Mouse (Mus musculus) midbrain, postnatal 0 days (tissue): ENCODE results near the gene 9530068E07Rik. TPM values are rescaled to one million over a fixed set of nuclear protein-coding genes. Genes with fewer than 3 reads are reported as not detected.

Experiments used
- ATAC-seq: fragments of 200-750 bp; cut with Nextera tagmentation; 2 replicates; pipeline ENCODE4 v1.8.0; 2017; ENCODE audit warnings: moderate number of reproducible peaks, mild to moderate bottlenecking, moderate TSS enrichment, moderate library complexity; ENCODE audit not compliant: low FRiP score
- DNase-seq: peaks from one replicate; pipeline ENCODE4 v3.0.0-alpha.2; 2015; ENCODE audit warnings: low spot score
- H3K27ac ChIP-seq: fragments of 300-500 bp; sonication (generic); 2 replicates; pipeline ENCODE4 v1.5.1; 2014; ENCODE audit warnings: low read depth, mild to moderate bottlenecking, low read length, mixed read lengths
- H3K27me3 ChIP-seq: fragments of 300-500 bp; sonication (generic); 2 replicates; pipeline ENCODE4 v1.6.1; 2014; ENCODE audit warnings: low read length, control low read depth, mixed read lengths; ENCODE audit not compliant: insufficient read depth
- H3K36me3 ChIP-seq: fragments of 300-500 bp; sonication (generic); 2 replicates; pipeline ENCODE4 v1.6.1; 2014; ENCODE audit warnings: low read length, control low read depth, mixed read lengths; ENCODE audit not compliant: insufficient read depth
- H3K4me1 ChIP-seq: fragments of 300-500 bp; sonication (generic); 2 replicates; pipeline ENCODE4 v1.6.1; 2014; ENCODE audit warnings: mild to moderate bottlenecking, control low read depth, antibody characterized with exemption, low read length, mixed read lengths; ENCODE audit not compliant: insufficient read depth
- H3K4me2 ChIP-seq: fragments of 300-500 bp; sonication (generic); 2 replicates; pipeline ENCODE4 v1.6.1; 2014; ENCODE audit warnings: low read depth, mild to moderate bottlenecking, low read length, mixed read lengths; ENCODE audit not compliant: poor library complexity, severe bottlenecking
- H3K4me3 ChIP-seq: fragments of 300-500 bp; sonication (generic); 2 replicates; pipeline ENCODE4 v1.5.1; 2014; ENCODE audit warnings: low read depth, mild to moderate bottlenecking, low read length, moderate library complexity
- H3K9ac ChIP-seq: fragments of 300-500 bp; sonication (generic); replicated peaks from 2 replicates; pipeline ENCODE4 v1.6.1; 2014; ENCODE audit warnings: mild to moderate bottlenecking, low read length, moderate library complexity, mixed read lengths; ENCODE audit not compliant: poor library complexity, severe bottlenecking
- H3K9me3 ChIP-seq: fragments of 300-500 bp; sonication (generic); 2 replicates; pipeline ENCODE4 v1.6.1; 2016; ENCODE audit warnings: low read length, control low read depth
- CTCF ChIP-seq: IDR thresholded peaks from 2 replicates; pipeline ENCODE4 v1.5.1; 2016; ENCODE audit warnings: antibody characterized with exemption, mild to moderate bottlenecking
- WGBS: fragments of 180-500 bp; shearing (Covaris S2); extraction: QIAGEN DNeasy Blood & Tissue Kit; methylation state at CpG from one replicate; pipeline ENCODE4 v1.1.7; 2014; 5-methylcytosine and 5-hydroxymethylcytosine counted together
- polyA plus RNA-seq: library from polyadenylated mRNA; unstranded; fragments of >200 nt; fragmentation: Nextera tagmentation; extraction: Ambion mirVana; gene quantifications from 2 replicates; pipeline ENCODE4 v1.2.1, GENCODE M21; 2015
- total RNA-seq: library from RNA; depleted of rRNA; stranded (reverse); fragments of >200 nt; gene quantifications from 2 replicates; pipeline ENCODE4 v1.2.3, GENCODE M21; 2014; rRNA removed

Gene 9530068E07Rik
- total RNA-seq (125 and 127 TPM in 2 replicates), polyA plus RNA-seq (133 and 134 TPM in 2 replicates)

GRCm38 (mm10) chr11:52395940-52396596 lies at the start of gene 9530068E07Rik:
Gene 9530068E07Rik, plus strand, starts transcription at chr11:52396428.
- peak; percentile 96 for ATAC-seq
- H3K36me3 ChIP-seq, result 0 out of 2 replicates have a peak, but pooled peaks cover 3% of the 10 kb centered on the region
- peak within 1 kb of the TSS; percentile 95 for H3K27ac ChIP-seq
- peak; percentile 98 for DNase-seq
- no peaks in the 10 kb centered on the region for H3K9me3 ChIP-seq
- TF ChIP-seq CTCF, result no peak
- H3K4me2 ChIP-seq, result peak within 1 kb of the TSS; percentile 71
- 1% methylated on average over 38 of the region's 38 CpGs for WGBS
- no peaks in the 10 kb centered on the region for H3K4me1 ChIP-seq
- peak within 1 kb of the TSS; percentile 98 for H3K4me3 ChIP-seq
- peak within 1 kb of the TSS; percentile 97 for H3K9ac ChIP-seq
- H3K27me3 ChIP-seq, result no peaks in the 10 kb centered on the region

GRCm38 (mm10) chr11:52346635-52347005 lies 49.6 kb upstream of the 9530068E07Rik start:
- WGBS, result 6% methylated on average over 12 of the region's 12 CpGs
- no peaks in the 10 kb centered on the region for H3K9me3 ChIP-seq
- H3K36me3 ChIP-seq, result no peaks in the 10 kb centered on the region
- peak overlapping the region; percentile 73 for H3K27ac ChIP-seq
- no peak for TF ChIP-seq CTCF
- H3K9ac ChIP-seq, result peak overlapping the region; percentile 42
- no peaks in the 10 kb centered on the region for H3K27me3 ChIP-seq
- DNase-seq (peak; percentile 84), ATAC-seq (peak; percentile 84; the same call in 1 of the 2 replicates)
- H3K4me3 ChIP-seq, result peak overlapping the region; percentile 18; the same call in 1 of the 2 replicates
- no peaks in the 10 kb centered on the region for H3K4me1 ChIP-seq
- peak overlapping the region; percentile 45 for H3K4me2 ChIP-seq

GRCm38 (mm10) chr11:52348156-52348555 lies 48.1 kb upstream of the 9530068E07Rik start:
- no peaks in the 10 kb centered on the region for H3K36me3 ChIP-seq
- H3K4me3 ChIP-seq, result no peak overlapping the region
- H3K4me1 ChIP-seq, result no peaks in the 10 kb centered on the region
- no peak for TF ChIP-seq CTCF
- no peak overlapping the region for H3K27ac ChIP-seq
- H3K9ac ChIP-seq, result no peak overlapping the region
- DNase-seq (no peak), ATAC-seq (no peak)
- H3K4me2 ChIP-seq, result no peak overlapping the region
- no peaks in the 10 kb centered on the region for H3K27me3 ChIP-seq
- 81% methylated on average over 4 of the region's 4 CpGs for WGBS
- H3K9me3 ChIP-seq, result no peaks in the 10 kb centered on the region

GRCm38 (mm10) chr11:52348724-52349123 lies 47.5 kb upstream of the 9530068E07Rik start:
- no peak overlapping the region for H3K9ac ChIP-seq
- no peaks in the 10 kb centered on the region for H3K27me3 ChIP-seq
- no peaks in the 10 kb centered on the region for H3K4me1 ChIP-seq
- ATAC-seq, result no peak
- peak; percentile 33; the same call in 1 of the 2 replicates for TF ChIP-seq CTCF
- no peak overlapping the region for H3K4me2 ChIP-seq
- no peak overlapping the region for H3K27ac ChIP-seq
- no peaks in the 10 kb centered on the region for H3K36me3 ChIP-seq
- no peak for DNase-seq
- no peaks in the 10 kb centered on the region for H3K9me3 ChIP-seq
- H3K4me3 ChIP-seq, result no peak overlapping the region
- WGBS, result 65% methylated on average over 3 of the region's 3 CpGs

GRCm38 (mm10) chr11:52350924-52351323 lies 45.3 kb upstream of the 9530068E07Rik start:
- H3K4me1 ChIP-seq, result no peaks in the 10 kb centered on the region
- no peaks in the 10 kb centered on the region for H3K36me3 ChIP-seq
- no peaks in the 10 kb centered on the region for H3K27me3 ChIP-seq
- no peak overlapping the region for H3K27ac ChIP-seq
- H3K4me3 ChIP-seq, result no peak overlapping the region
- H3K9me3 ChIP-seq, result no peaks in the 10 kb centered on the region
- ATAC-seq, result no peak
- no peak overlapping the region for H3K9ac ChIP-seq
- no peak overlapping the region for H3K4me2 ChIP-seq
- no peak for DNase-seq
- WGBS, result 2% methylated on average over 9 of the region's 9 CpGs
- TF ChIP-seq CTCF, result peak; percentile 21; the same call in 1 of the 2 replicates

- TF ChIP-seq CTCF, result no peak
- ATAC-seq, result no peak
- WGBS, result 93% methylated on average over 3 of the region's 3 CpGs
These were observed 44.0 kb upstream of the 9530068E07Rik start for GRCm38 (mm10) chr11:52352271-52352670.

More at GRCm38 (mm10) chr11:52352271-52352670, 44.0 kb upstream of the 9530068E07Rik start:
- Histone ChIP-seq H3K4me3 (no peak overlapping the region), H3K4me1 (no peaks in the 10 kb centered on the region), H3K27me3 (no peaks in the 10 kb centered on the region), H3K9me3 (no peaks in the 10 kb centered on the region), H3K4me2 (no peak overlapping the region), H3K9ac (no peak overlapping the region), H3K36me3 (no peaks in the 10 kb centered on the region), H3K27ac (no peak overlapping the region)
- no peak for DNase-seq
